Mouse (Mus musculus) thymus, postnatal 4 days (tissue): Measurements from ENCODE around the gene Mtx3.

ENCODE experiments used
- DNase-seq: peaks from one replicate; pipeline ENCODE4 v3.0.0; 2021

Gene Mtx3

DNA sequence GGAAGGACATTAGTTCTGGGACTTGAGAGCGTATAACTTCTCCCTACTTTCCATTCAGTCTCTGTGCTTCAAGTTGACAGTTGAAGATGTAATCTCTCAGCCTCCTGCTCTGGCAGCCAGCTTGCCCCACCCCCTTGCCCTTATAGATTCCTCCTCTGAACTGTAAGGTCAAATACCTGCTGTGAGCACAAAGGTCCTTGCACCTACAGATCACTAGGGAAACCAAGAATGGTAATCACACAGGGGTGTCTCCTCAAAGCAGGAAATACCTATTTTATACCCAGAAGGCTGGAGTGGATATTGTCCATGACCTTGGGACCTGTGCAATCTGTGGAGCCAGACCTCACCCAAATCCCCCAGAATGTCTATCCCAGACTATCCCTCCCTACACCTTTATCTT is 40.4 kb downstream of the Mtx3 start:
- DNase-seq = no peak

DNA sequence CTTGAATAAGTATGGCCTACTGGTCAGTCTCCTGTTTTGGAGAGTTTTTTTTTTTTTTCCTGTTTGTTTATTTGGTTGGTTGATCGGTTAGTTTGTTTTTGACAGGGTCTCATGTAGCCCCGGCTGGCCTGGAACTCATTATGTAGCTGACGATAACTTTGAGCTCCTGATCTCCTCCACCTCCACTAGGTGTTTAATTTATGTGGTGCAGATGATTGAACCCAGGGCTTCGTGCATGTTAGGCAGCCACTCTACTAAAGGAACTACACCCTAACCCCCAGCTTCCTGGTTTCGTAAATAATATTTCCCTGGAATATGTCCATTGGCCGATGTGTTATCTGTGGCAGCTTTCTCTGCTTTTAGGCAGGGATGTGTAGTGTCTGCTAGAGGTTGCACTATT is 54.5 kb downstream of the Mtx3 start:
- no peak for DNase-seq

DNA sequence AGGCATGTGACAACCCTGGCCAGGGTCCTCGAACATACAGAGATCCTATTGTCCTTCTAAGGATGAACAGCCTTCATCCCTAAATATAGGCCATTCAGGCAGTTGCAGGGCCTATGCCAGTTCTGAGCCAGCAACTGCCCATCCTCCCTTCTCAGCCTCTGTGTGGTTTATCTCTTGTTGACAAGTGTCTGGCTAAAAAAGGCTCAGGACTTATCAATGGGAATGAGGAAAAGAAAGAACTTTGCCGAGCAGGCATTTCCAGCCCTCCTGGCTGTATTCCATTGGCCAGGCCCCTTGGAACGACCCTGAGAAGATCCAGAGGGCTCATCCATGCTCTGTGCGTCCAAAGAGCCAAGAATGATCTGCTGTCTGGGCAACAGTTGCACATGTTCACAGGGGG is 58.7 kb downstream of the Mtx3 start:
- no peak for DNase-seq

- DNase-seq = no peak
These were observed 61.4 kb downstream of the Mtx3 start for GRCm38 (mm10) chr13:92905944-92906343.

DNA sequence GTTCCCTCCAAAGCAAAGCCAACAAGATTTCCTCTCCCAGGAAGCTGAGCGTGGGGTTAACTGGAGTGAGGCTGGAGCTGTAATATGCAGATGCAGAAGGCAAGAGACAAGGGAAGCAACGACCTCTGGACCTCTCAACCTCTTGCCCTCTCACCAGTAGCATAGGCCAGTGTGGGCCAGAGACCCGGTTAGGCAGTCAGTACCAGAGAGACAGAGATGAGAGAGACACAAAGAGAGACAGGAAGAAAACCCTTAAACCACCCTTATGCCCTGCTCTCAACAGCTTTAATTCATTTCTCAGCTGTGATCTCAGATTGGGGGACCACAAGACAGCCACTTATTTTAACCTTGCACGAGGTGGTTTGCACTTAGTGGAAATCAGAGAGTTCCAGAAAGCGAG is 62.8 kb downstream of the Mtx3 start:
- DNase-seq = no peak
